Mouse (Mus musculus): ENCODE data around the gene Slc22a19.
"Not testable (repeated sequence)": the region's sequence is repeated elsewhere in the genome, so short reads cannot be mapped to it uniquely, and the experiment has no call there.

Gene Slc22a19

DNA sequence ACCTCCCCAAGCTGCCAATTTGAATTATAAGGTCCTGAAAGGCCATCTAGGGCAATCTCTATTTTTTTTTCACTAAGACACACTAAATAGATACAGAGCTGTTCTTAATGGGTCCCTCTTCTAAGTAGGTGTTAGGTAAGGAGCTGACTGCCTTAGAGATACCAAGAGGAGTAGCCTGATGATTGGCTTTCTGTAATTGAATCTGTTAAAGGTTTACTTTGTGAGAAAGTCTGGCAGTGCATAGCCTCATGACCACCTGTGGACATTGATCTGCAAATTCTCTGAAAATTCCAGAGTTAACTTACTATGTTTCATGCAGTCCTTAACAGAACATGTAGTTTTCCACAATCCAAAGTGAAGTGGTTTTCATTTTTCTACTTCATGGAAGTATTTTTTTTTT, at the start of gene Slc22a19:
Gene Slc22a19, minus strand, starts transcription at position 163 of the 400 bp plus-strand sequence.
- no peak for DNase-seq

DNA sequence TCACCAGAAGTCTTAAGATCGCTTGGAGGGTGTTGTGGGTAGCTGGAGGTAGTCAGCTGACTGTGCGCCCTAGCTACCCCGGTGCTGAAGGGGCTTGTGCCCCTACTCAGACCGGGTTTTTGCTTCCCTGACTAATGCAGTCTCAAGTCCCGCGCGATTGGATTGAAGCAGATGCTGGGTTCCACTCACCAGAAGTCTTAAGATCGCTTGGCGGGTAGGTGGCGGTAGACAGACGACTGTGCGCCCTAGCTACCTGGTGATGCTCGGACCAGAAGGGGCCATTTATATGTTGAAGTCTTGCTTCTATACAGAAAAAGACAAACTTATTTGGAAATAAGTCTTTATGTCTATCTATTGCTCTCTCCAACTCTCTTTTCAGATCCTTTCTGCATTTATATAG, 42.3 kb upstream of the Slc22a19 start:
- not testable (repeated sequence) for DNase-seq

DNA sequence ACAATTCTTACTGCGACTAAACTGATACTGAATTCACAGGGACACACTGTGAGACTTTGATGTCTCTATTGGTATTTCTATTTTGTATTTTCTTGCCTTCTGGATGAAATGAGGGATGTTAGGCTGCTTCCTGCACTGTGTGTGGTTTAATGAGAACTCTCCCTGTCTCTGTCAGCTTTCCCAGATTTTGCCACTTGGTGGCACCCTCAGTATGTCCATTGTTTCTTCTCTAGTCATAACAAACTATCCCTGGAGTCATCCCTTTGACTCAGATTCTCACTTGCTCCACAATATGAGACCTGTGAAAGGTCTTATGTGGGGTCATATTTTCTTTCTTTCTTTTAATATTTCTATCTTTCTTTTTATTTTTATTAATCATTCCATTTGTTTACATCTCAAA, 18.4 kb upstream of the Slc22a19 start:
- peak; percentile 5 to 6 for DNase-seq

DNA sequence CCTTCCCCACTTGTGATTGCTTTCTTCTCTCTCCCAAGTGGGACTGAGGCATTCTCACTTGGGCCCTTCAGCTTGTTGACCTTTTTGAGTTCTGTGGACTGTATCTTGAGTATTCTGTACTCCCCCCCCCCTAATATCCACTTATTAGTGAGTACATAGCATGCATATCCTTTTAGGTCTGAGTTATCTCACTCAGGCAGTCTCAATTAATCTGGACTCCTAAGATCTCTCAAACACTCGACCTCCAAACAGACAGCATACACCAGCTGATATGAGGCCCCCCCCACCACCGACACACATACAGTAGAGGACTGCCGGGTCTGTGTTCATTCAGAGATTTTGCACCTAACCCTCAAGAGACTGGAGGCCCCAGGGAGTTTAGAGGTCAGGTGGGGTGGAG, 18.0 kb downstream of the Slc22a19 start:
- not testable (repeated sequence) for DNase-seq

DNA sequence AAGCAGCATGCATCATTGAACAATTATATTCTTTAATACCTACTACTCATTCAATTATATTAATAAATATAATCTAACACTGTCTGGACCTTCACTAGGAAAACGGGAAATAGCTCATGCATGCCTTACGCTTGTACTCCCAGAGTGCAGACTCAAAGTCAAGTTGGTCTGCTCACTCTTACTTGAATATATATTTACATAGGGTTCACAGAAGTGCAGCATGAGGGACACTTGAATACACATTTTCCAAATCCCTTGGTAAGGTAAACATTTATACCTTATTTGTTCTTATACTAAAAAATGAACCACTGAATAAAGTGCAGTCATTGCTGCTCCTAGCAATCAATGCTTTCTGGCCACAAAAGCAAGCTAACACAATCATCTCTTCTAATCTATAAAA, 19.9 kb downstream of the Slc22a19 start:
- no peak for DNase-seq

DNA sequence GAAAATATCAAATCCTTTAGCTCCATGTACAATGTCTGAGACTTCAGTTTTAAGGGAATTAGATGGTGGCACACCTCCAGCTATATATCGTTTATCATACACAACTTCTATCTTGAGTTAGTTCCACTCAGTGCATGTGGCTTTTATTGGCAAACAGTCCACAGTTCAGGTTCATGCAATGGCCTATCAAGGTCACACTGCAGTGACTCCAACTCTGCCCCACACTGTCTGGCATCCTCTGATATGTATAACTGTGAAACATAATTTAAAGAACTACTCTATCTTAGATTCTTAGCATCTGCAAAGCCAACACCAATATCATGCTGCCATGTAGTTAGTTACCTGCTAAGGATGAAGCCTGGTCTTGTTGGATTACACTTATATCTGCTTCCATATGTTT, 23.1 kb downstream of the Slc22a19 start:
- DNase-seq = no peak

DNA sequence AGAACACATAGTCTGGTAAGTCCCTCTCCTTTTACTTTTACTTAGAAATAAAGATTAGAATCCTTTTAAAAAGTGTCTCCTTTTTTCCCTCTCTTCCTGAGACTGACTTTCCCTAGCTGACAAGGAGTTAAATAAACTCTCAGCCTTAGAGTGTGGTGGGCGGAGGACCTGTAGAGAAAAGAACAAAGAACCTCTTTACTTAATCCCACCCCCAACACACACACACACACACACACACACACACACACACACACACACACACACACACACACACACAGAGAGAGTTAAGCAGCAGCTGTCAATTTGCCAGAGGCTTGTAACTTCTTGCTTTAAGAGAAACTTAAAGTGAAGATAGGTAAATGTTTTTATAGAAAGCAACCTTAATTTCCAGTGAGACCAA, 39.1 kb downstream of the Slc22a19 start:
- no peak for DNase-seq

DNA sequence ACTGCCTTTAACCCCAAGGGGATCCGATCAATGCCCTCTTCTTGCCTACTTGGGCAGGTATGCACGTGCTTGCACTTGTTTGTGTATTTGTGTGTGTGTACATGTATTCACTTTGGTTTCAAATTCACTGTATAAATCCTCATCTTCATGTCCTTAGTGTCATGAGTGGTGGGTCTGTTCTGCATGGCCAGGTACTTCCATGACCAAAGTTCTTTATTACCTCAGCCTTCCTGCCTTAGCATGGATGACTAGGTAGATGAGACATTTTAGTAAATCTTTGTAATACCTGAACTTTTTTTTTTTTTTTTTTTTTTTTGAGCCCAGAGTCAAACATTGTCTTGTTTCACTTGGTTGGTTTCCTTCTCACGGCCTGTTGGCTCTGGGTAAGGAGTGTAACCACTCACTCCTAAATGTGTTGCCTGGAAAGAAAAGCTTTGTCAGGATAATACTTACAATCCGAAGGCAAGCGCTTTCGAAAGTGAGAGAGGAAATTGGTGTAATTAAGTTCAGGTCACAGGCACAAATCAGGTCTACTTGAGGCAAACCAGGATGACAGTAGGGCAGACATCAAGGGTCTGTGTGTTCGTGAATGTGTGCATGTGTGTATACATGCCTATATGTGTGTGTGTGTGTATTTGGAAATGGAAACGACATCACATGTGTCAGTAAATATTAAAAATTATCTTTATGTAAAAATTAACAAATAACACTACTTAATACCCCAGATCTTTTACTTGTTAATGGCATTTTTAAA, 62.0 kb downstream of the Slc22a19 start:
- DNase-seq = no peak

DNA sequence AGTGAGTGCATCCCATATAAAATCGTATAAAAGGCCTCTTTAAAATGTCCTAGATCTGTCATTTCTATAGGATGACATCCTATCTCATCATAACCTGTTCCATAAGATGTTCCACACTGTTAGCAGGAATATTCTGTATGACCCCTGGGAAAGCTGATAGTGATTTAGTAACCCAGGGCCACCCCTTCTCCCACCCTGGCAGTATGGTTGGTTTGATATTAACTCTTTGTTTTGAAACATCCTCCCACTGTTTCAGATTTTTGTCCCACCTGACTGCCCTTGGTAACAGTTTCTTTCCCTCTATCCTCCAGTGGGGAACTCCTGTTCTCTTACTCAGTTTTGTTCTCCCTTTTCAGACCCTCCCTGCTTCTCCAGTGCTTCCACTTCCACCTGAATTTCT, 77.3 kb downstream of the Slc22a19 start:
- no peak for DNase-seq

DNA sequence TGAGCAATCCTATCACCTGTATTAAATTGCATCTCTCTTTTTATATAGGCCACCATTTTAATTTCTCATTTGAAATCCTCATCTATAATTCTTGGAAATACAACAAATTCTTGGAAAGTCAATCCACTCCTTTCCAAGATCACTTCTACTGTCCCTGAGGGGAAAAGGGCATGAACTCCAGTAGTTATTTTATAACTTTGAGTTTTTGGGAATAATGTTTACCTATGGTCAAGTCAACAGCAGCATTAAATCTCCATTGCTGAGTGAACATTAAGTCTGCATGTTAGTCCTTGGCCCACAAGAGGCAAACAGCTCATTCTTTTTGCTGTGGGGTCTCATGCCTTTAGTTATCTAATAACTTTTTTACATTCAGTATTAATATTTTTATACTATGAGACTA, 78.1 kb downstream of the Slc22a19 start:
- DNase-seq = no peak

All from cerebellum, postnatal 10 days (tissue).